Mouse (Mus musculus) forebrain, embryonic 14.5 days (tissue): ENCODE results near the gene Gm9844. TPM values are rescaled to one million over a fixed set of nuclear protein-coding genes. Genes with fewer than 3 reads are reported as not detected.

Experiments used
- ATAC-seq: fragments of 200-750 bp; cut with Nextera tagmentation; 2 replicates; pipeline ENCODE4 v1.8.0; 2017; ENCODE audit warnings: mild to moderate bottlenecking, moderate library complexity
- DNase-seq: peaks from one replicate; pipeline ENCODE4 v3.0.0-alpha.2; 2015; ENCODE audit warnings: low spot score
- H3K27ac ChIP-seq: fragments of 300-500 bp; sonication (generic); 2 replicates; pipeline ENCODE4 v1.5.1; 2014; ENCODE audit warnings: low read depth, mild to moderate bottlenecking, control low read depth, low read length, moderate library complexity
- H3K27me3 ChIP-seq: fragments of 300-500 bp; sonication (generic); replicated peaks from 2 replicates; pipeline ENCODE4 v1.6.1; 2014; ENCODE audit warnings: low read length, control low read depth, mixed read lengths; ENCODE audit not compliant: control insufficient read depth, insufficient read depth
- H3K36me3 ChIP-seq: fragments of 300-500 bp; sonication (generic); 2 replicates; pipeline ENCODE4 v1.6.1; 2014; ENCODE audit warnings: low read length, control low read depth; ENCODE audit not compliant: control insufficient read depth, insufficient read depth
- H3K4me1 ChIP-seq: fragments of 300-500 bp; sonication (generic); 2 replicates; pipeline ENCODE4 v1.6.1; 2014; ENCODE audit warnings: antibody characterized with exemption, low read length, control low read depth; ENCODE audit not compliant: control insufficient read depth, insufficient read depth
- H3K4me2 ChIP-seq: fragments of 300-500 bp; sonication (generic); 2 replicates; pipeline ENCODE4 v1.6.1; 2014; ENCODE audit warnings: mild to moderate bottlenecking, control low read depth, low read length
- H3K4me3 ChIP-seq: fragments of 300-500 bp; sonication (generic); 2 replicates; pipeline ENCODE4 v1.5.1; 2014; ENCODE audit warnings: low read depth, low read length, control low read depth
- H3K9ac ChIP-seq: fragments of 300-500 bp; sonication (generic); 2 replicates; pipeline ENCODE4 v1.6.1; 2014; ENCODE audit warnings: mild to moderate bottlenecking, low read length, control low read depth, moderate library complexity
- H3K9me3 ChIP-seq: fragments of 300-500 bp; sonication (generic); replicated peaks from 2 replicates; pipeline ENCODE4 v1.6.1; 2016; ENCODE audit warnings: low read length, control low read depth, mixed read lengths; ENCODE audit not compliant: control insufficient read depth
- WGBS: fragments of 180-500 bp; shearing (Covaris S2); extraction: QIAGEN DNeasy Blood & Tissue Kit; methylation state at CpG from one replicate; pipeline ENCODE4 v1.1.7; 2014; 5-methylcytosine and 5-hydroxymethylcytosine counted together
- polyA plus RNA-seq: library from polyadenylated mRNA; unstranded; fragments of >200 nt; fragmentation: Nextera tagmentation; extraction: Ambion mirVana; gene quantifications from 2 replicates; pipeline ENCODE4 v1.2.1, GENCODE M21; 2014

Gm9844 gene
- polyA plus RNA-seq, 1 experiment from 2014 or later, result 36.6 TPM

DNA sequence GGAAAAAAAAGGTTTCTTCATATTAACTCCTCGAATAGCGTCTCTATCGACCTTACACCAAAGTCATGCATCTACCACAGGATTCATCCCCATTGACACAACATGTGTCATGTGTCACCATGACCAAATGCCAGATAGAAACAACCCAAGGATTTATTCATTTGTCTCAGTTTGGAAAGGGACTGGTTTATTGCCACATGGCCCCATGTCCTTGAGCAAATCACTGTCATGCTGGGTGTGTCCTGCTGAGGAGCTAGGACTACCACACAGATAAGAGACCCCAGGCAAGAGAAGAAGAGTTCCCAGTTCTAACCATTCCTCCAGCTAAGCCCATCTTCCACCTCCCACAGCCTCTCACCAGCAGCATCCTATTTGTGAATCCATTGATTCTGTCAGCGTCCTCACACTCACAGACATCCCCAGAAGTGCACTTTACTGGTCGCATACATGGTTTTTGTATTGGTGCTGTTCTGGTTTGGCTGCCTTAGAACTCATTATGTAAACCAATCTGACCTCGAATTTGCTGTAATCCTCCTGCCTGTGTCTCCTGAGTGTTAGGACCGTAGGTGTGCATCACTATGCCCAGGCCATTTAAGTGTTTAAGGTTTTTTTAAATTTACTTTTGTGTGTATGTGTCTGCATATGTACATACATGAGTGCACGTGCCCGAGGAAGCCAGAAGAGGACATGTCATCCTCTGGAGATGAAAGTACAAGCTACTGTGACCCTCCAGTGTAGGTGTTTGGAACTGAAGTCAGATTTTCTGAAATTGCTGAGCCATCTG, 20.6 kb downstream of the Gm9844 start:
- 94% methylated on average over 9 of the region's 9 CpGs for WGBS

DNA sequence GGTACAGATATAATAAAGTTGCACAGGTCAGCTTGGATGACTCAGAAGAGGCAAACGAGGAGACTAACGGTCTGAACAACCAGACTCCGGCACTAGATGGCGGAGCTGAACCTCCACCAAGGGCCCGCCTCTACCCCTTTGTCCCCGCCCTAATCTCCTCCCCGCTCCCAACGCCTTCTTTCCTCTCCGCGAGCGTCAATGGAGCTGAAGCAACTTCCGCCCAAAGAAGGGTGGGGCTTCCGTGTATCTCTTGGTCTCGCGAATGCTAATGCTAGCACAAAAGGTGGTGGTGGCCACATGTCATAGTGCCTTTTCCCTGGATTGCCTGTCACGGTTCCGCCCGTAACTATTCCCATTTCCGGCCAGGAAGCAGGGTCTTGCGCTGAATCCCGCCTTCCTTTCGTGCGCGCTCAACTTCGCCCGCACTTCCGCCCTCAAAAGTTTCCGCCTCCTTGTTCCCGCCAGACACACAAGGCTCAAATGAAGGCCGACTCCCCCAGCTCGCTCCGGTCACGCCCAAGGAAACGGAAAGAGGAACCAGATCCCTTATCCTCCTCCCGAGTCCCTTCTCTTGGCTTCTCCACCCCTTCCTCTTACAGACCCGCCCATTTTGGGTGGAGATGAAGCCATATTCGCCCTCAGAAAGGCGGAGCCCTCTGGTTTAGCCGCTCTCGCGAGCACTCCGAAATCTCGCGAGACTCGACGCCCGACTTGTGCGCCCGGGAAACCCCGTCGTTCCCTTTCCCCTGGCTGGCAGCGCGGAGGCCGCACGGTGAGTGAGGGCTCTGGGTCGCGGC, 22.1 kb downstream of the Gm9844 start, which contains the start of gene Rps19:
Rps19 (plus strand) TSS at position 476 of the 797 bp plus-strand sequence.
- DNase-seq, result peak; percentile 100
- H3K4me2 ChIP-seq, result peak within 1 kb of the TSS; percentile 87
- H3K4me1 ChIP-seq, result peaks cover 12% of the 10 kb centered on the region; the same call in 1 of the 2 replicates
- no peaks in the 10 kb centered on the region for H3K27me3 ChIP-seq
- ATAC-seq, result peak; percentile 93
- H3K36me3 ChIP-seq, result peaks cover 34% of the 10 kb centered on the region
- H3K4me3 ChIP-seq, result peak within 1 kb of the TSS; percentile 100
- peak within 1 kb of the TSS; percentile 100 for H3K9ac ChIP-seq
- H3K9me3 ChIP-seq, result no peaks in the 10 kb centered on the region
- peak within 1 kb of the TSS; percentile 92 for H3K27ac ChIP-seq
- under 1% methylated on average over 57 of the region's 57 CpGs for WGBS

More for the DNA sequence above, 20.6 kb downstream of the Gm9844 start:
- Histone ChIP-seq H3K27ac (no peak overlapping the region), H3K4me1 (peaks cover 12% of the 10 kb centered on the region; the same call in 1 of the 2 replicates), H3K27me3 (no peaks in the 10 kb centered on the region), H3K4me3 (no peak overlapping the region), H3K4me2 (no peak overlapping the region), H3K9me3 (no peaks in the 10 kb centered on the region), H3K36me3 (peaks cover 19% of the 10 kb centered on the region), H3K9ac (no peak overlapping the region)
- ATAC-seq (no peak), DNase-seq (no peak)

DNA sequence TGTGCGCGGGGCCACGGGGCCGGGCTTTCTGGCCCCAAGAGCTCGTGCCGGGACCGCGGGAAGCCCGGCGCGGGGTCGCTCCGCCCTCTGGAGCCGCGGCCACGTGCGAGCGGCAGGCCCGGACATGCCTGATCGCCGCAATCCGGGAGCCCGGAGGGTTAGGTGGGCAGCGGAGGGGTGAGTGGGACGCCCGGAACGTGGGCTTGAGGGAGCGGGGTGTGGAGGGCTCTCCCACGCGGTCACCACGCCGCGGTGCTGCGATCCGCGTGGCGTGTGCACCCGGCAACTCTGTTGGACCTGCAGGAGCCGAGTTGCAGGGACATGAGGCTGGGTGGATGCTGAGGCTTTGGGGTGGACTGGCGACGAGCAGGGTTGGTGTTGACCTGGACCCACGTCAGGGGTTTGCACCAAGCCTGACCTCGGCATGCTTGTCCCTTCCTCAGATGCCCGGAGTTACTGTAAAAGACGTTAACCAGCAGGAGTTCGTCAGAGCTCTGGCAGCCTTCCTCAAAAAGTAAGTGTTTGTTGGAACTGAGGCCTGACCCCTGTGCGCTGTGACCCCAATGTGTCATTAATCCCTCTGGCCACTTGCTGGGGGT, 22.8 kb downstream of the Gm9844 start:
- Histone ChIP-seq H3K4me1 (peaks cover 12% of the 10 kb centered on the region; the same call in 1 of the 2 replicates), H3K27me3 (no peaks in the 10 kb centered on the region), H3K9me3 (no peaks in the 10 kb centered on the region), H3K27ac (peak overlapping the region; percentile 92), H3K9ac (peak overlapping the region; percentile 100), H3K4me3 (peak overlapping the region; percentile 100), H3K36me3 (peaks cover 41% of the 10 kb centered on the region), H3K4me2 (peak overlapping the region; percentile 87)
- ATAC-seq (no peak), DNase-seq (peak; percentile 20)
- under 1% methylated on average over 43 of the region's 47 CpGs for WGBS

DNA sequence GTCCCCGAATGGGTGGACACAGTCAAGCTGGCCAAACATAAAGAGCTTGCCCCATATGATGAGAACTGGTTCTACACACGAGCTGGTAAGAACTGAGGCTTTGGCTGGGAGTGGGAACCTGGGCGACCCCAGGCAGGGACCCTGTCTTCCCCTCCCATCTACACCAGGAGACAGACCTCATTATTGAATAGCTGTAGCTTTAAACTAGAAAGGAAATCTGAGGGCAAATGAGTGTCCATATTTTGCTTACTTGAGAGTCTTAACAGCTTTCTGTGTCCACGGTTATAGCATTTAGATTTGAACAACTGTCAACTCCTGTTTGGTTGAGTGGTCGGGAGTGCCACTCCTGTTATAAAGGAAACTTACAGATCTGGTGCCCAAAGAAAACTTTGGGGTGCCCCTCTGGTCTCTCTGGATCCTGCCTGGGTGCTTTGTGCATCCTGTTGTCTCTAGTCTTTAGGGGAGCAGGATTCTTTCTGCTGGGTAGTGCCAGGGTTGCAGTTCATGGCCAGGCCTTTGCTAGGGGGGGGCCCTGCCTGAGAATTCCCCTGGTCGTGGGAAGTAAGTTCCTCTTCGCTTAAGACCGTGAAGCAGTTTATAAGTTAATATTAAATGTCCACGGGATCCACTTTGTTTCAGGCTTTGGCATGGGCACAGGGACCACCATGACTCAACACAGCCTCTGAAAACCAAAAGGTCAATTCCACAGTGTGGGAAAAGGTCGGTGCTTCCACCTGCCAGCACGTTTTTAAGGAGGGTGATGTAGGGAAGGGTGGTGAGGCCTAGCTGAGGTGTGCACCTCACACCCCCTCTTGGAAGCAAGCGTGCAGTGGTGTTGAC, 23.7 kb downstream of the Gm9844 start:
- DNase-seq (no peak), ATAC-seq (no peak)
- Histone ChIP-seq H3K9ac (peak overlapping the region; percentile 100), H3K36me3 (peaks cover 49% of the 10 kb centered on the region), H3K9me3 (no peaks in the 10 kb centered on the region), H3K4me3 (peak overlapping the region; percentile 100), H3K27me3 (no peaks in the 10 kb centered on the region), H3K4me2 (peak overlapping the region; percentile 87), H3K4me1 (peaks cover 12% of the 10 kb centered on the region; the same call in 1 of the 2 replicates), H3K27ac (no peak overlapping the region)
- 45% methylated on average over 12 of the region's 12 CpGs for WGBS

DNA sequence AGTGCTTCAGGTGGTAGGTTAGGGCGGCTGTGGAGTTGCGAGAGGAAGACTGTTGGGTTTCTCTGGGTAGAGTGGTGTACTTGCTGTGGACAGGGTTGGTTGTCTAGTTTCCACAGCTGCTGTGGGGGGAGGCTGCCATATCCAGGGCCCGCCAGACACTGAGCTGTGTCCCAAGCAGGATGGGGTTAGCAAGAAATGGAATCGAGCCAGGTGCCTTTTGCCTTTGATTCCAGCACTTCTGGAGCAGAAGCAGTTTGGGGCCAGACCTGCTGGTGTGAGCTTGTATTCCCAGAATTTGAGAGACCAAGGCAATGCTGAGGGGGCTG, 24.3 kb downstream of the Gm9844 start:
- H3K27ac ChIP-seq, result no peak overlapping the region
- no peaks in the 10 kb centered on the region for H3K27me3 ChIP-seq
- no peak for ATAC-seq
- H3K9ac ChIP-seq, result peak overlapping the region; percentile 100
- WGBS, result 63% methylated on average over 4 of the region's 4 CpGs
- no peaks in the 10 kb centered on the region for H3K9me3 ChIP-seq
- H3K4me3 ChIP-seq, result 0 out of 2 replicates have a peak overlapping the region, but pooled peaks have one; percentile 100
- peaks cover 54% of the 10 kb centered on the region for H3K36me3 ChIP-seq
- DNase-seq, result no peak
- peak overlapping the region; percentile 87 for H3K4me2 ChIP-seq
- peaks cover 12% of the 10 kb centered on the region; the same call in 1 of the 2 replicates for H3K4me1 ChIP-seq

DNA sequence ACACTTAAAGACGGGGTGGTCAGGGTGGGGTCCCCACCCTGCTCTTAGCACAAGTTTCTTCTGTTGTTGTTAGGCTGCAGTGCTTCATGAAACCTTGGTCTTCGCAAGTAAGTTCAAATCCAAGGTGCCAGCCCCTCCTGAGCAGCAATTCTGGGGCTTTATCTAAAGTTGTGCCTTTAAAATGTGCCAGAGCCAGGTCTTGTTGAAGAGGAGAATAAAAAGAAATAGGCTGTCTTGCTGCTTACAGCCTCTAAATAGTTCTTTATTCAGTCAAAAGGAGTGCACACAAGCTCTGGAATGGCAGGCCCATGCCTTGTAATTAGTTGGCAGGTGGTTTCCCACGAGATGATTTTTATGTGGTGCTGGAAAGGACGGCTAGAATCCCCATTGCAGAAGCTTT, 25.1 kb downstream of the Gm9844 start:
- no peak for DNase-seq
- peaks cover 62% of the 10 kb centered on the region for H3K36me3 ChIP-seq
- H3K4me1 ChIP-seq, result peaks cover 12% of the 10 kb centered on the region; the same call in 1 of the 2 replicates
- H3K9me3 ChIP-seq, result no peaks in the 10 kb centered on the region
- H3K4me3 ChIP-seq, result no peak overlapping the region
- no peaks in the 10 kb centered on the region for H3K27me3 ChIP-seq
- H3K27ac ChIP-seq, result no peak overlapping the region
- peak overlapping the region; percentile 100 for H3K9ac ChIP-seq
- no peak overlapping the region for H3K4me2 ChIP-seq
- WGBS, result 54% methylated on average over 4 of the region's 4 CpGs
- ATAC-seq, result no peak

DNA sequence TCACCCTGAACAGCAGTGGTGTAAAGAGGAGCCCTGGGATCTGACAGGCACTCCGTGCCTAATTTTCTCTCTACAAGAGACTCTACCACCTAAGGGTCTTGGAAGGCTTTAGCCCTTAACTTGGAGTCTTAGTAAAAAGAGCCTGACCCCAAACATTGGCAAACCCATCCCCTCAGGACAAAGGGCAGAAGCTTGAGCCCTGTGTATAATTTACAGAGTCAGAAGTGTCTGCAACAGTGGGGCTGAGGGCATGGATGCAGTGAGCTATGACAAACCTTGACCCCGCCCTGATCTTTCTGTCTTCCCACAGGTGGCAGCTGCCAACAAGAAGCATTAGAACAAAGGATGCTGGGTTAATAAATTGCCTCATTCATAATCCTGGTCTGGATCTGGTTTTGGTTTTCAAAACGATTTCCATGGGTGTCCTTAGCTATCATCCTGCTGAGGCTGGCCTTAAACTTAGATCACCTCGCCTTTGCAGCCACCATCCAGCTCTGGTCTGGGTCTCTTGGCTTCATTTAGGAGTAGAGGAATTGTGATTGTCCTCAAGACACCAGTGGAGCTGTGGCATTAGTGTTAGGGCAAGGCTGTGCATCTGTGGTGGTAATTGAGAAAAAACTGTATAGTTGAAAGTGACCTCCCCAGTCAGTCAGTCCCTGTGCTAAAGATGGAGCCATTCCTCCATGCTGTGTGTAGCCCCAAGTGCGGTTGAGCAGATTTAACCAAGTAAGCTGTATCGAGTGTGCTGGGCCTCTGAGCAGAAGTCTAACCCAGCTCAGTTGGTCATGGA, 27.6 kb downstream of the Gm9844 start:
- no peak overlapping the region for H3K27ac ChIP-seq
- 83% methylated on average over 6 of the region's 6 CpGs for WGBS
- ATAC-seq, result no peak

More for the DNA sequence above, 27.6 kb downstream of the Gm9844 start:
- Histone ChIP-seq H3K4me3 (no peak overlapping the region), H3K9me3 (no peaks in the 10 kb centered on the region), H3K4me1 (peaks cover 12% of the 10 kb centered on the region; the same call in 1 of the 2 replicates), H3K36me3 (peaks cover 62% of the 10 kb centered on the region), H3K9ac (no peak overlapping the region), H3K27me3 (no peaks in the 10 kb centered on the region), H3K4me2 (no peak overlapping the region)
- no peak for DNase-seq
